Comparison of ENCODE assay signal across 10 mouse cellular contexts in genomic region chr16:95896126-95896525, GRCm38 (mm10).
DNase-seq lines count a peak whose midpoint lies in the region; ATAC-seq and TF ChIP-seq lines count a peak whose summit lies in the region.
"Had no signal": no experiment of that assay in that cellular context is flagged by ENCODE, and none has a peak within 500 bp of the region (broad histone marks: within the 10 kb centered on the region; RNA-seq: fewer than 3 reads in every experiment).

No protein-coding gene starts in this region.

- H3K27ac ChIP-seq in bone marrow, adult 2 months (ENCODE audit: control insufficient read depth, insufficient read depth, low read depth, low read length, poor library complexity): no peak overlapping the region
- H3K27ac ChIP-seq: macrophage; stomach, embryonic 15.5 days had no signal

- ATAC-seq in activated CD4-positive, CD25-positive, alpha-beta regulatory T cell, adult 4 months: no peak

- no peak for TF ChIP-seq POLR2A in bone marrow, adult 2 months (IDR thresholded peaks at IDR 0.05; ENCODE audit: borderline replicate concordance, control insufficient read depth, low read depth, low read length)

- peaks cover 2% of the 10 kb centered on the region; the same call in 1 of the 2 replicates for H3K4me1 ChIP-seq in bone marrow, adult 2 months (ENCODE audit: control insufficient read depth, insufficient read depth, low read length)
- H3K4me1 ChIP-seq: stomach, embryonic 15.5 days had no signal

- 82% methylated on average over 6 of the region's 6 CpGs for WGBS in bone marrow, adult 2 months

- TF ChIP-seq CTCF in bone marrow, adult 2 months (IDR thresholded peaks at IDR 0.05; ENCODE audit: control insufficient read depth, insufficient read depth, low read length): peak; percentile 32; the same call in 1 of the 2 replicates

- no peak overlapping the region for H3K4me3 ChIP-seq in bone marrow, adult 2 months (replicated peaks; ENCODE audit: control insufficient read depth, low read depth, low read length)
- H3K4me3 ChIP-seq: stomach, embryonic 15.5 days had no signal

- DNase-seq in kidney, postnatal 25 days: peak; percentile 10 to 25
- DNase-seq in kidney, adult 18-20 months: no peak
- DNase-seq in thymus, postnatal 10 days (ENCODE audit: low spot score in 2 of 2): peak; percentile 4 to 17
- DNase-seq in thymus, postnatal 25 days: no peak
- no peak for DNase-seq in cerebellum, adult 9-10 months
- DNase-seq: heart, postnatal 4 days had no signal

Comparison
In these comparisons a context has a peak if more than half of its experiments do, and no peak if none do; other contexts are left out.
1. DNase-seq: peak in kidney, postnatal 25 days (2 of 2) and thymus, postnatal 10 days (2 of 2); none in kidney, adult 18-20 months (single experiment), thymus, postnatal 25 days (single experiment) and cerebellum, adult 9-10 months (single experiment).